Mouse (Mus musculus) lung, embryonic 14.5 days (tissue): ENCODE data around the gene Itga9. TPM values are rescaled to one million over a fixed set of nuclear protein-coding genes. Genes with fewer than 3 reads are reported as not detected.

Experiments
- ATAC-seq: fragments of 200-750 bp; cut with Nextera tagmentation; 2 replicates; pipeline ENCODE4 v1.8.0; 2017; ENCODE audit warnings: mild to moderate bottlenecking, moderate TSS enrichment, moderate library complexity; ENCODE audit not compliant: insufficient read depth
- DNase-seq: peaks from one replicate; pipeline ENCODE4 v3.0.0-alpha.2; 2015
- H3K27ac ChIP-seq: fragments of 300-500 bp; sonication (generic); 2 replicates; pipeline ENCODE4 v1.5.1; 2014; ENCODE audit warnings: low read depth, mild to moderate bottlenecking, moderate library complexity
- H3K27me3 ChIP-seq: fragments of 300-500 bp; sonication (generic); 2 replicates; pipeline ENCODE4 v1.6.1; 2014; ENCODE audit warnings: low read length, control low read depth; ENCODE audit not compliant: insufficient read depth
- H3K36me3 ChIP-seq: fragments of 300-500 bp; sonication (generic); 2 replicates; pipeline ENCODE4 v1.6.1; 2014; ENCODE audit warnings: control low read depth; ENCODE audit not compliant: insufficient read depth
- H3K4me1 ChIP-seq: fragments of 300-500 bp; sonication (generic); 2 replicates; pipeline ENCODE4 v1.6.1; 2014; ENCODE audit warnings: antibody characterized with exemption, control low read depth; ENCODE audit not compliant: insufficient read depth
- H3K4me2 ChIP-seq: fragments of 300-500 bp; sonication (generic); 2 replicates; pipeline ENCODE4 v1.6.1; 2014; ENCODE audit warnings: mild to moderate bottlenecking
- H3K4me3 ChIP-seq: fragments of 300-500 bp; sonication (generic); 2 replicates; pipeline ENCODE4 v1.5.1; 2014; ENCODE audit warnings: low read depth, low read length
- H3K9ac ChIP-seq: fragments of 300-500 bp; sonication (generic); 2 replicates; pipeline ENCODE4 v1.6.1; 2014
- H3K9me3 ChIP-seq: fragments of 300-500 bp; sonication (generic); 2 replicates; pipeline ENCODE4 v1.6.1; 2016; ENCODE audit warnings: low read depth, low read length, control low read depth
- CTCF ChIP-seq: IDR thresholded peaks from 2 replicates; pipeline ENCODE4 v1.5.1; 2016; ENCODE audit warnings: antibody characterized with exemption, low read depth
- WGBS: fragments of 180-500 bp; shearing (Covaris S2); extraction: QIAGEN DNeasy Blood & Tissue Kit; methylation state at CpG from one replicate; pipeline ENCODE4 v1.1.7; 2014; 5-methylcytosine and 5-hydroxymethylcytosine counted together
- polyA plus RNA-seq: library from polyadenylated mRNA; unstranded; fragments of >200 nt; fragmentation: Nextera tagmentation; extraction: Ambion mirVana; gene quantifications from 2 replicates; pipeline ENCODE4 v1.2.1, GENCODE M21; 2014

The Itga9 gene
- polyA plus RNA-seq, 1 experiment from 2014 or later: 28.7 TPM

- 81% methylated on average over 7 of the region's 7 CpGs for WGBS
- H3K4me1 ChIP-seq: peaks cover 10% of the 10 kb centered on the region
- no peak overlapping the region for H3K4me2 ChIP-seq
- DNase-seq (no peak), ATAC-seq (no peak)
- H3K36me3 ChIP-seq: peaks cover 16% of the 10 kb centered on the region; the same call in 1 of the 2 replicates
- H3K9me3 ChIP-seq: no peaks in the 10 kb centered on the region
- H3K27ac ChIP-seq: 0 out of 2 replicates have a peak overlapping the region, but pooled peaks have one; percentile 50
- TF ChIP-seq CTCF: no peak
- H3K4me3 ChIP-seq: no peak overlapping the region
- no peaks in the 10 kb centered on the region for H3K27me3 ChIP-seq
- no peak overlapping the region for H3K9ac ChIP-seq
Measured at GRCm38 (mm10) chr9:118877365-118878008, 271.0 kb downstream of the Itga9 start.

GRCm38 (mm10) chr9:118878596-118878995, 272.1 kb downstream of the Itga9 start:
- Histone ChIP-seq H3K36me3 (peaks cover 11% of the 10 kb centered on the region; the same call in 1 of the 2 replicates), H3K4me2 (no peak overlapping the region), H3K4me3 (no peak overlapping the region), H3K9me3 (no peaks in the 10 kb centered on the region), H3K9ac (no peak overlapping the region), H3K4me1 (peaks cover 10% of the 10 kb centered on the region), H3K27me3 (no peaks in the 10 kb centered on the region), H3K27ac (no peak overlapping the region)
- TF ChIP-seq CTCF: no peak
- DNase-seq: no peak
- no peak for ATAC-seq
- WGBS: 85% methylated on average over 11 of the region's 11 CpGs

DNA sequence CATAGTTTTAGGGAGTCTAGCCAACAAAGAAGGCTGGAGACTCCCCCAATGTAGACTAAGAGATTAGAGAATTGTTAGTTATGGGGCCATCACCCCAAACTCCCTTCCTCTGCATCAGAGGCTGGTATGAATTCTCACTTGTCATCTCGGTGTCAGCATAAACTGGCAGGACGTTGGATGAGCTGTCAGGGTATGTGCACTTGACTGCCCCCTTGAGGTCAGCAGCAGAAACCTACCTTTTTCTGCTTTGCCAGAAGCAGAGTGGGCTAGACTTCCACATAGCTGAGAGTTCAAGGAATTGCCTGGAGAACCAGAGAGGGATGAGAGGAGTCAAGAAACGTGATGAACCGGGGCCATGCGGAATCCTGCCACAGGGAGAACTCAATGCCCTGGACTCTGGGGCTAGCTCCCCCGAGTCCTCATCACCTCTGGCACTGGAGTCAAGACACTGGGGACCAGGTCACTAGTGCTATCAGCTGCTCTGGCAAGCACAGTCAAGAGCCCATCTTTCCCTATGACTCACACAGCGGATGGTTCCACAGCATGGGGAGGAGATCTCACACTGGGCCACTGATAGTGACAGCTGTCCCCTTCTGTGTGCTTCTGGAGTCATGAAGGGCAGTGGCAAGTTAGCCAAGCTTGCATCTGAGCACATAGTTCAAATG, 274.9 kb downstream of the Itga9 start:
- DNase-seq (peak; percentile 54), ATAC-seq (no peak)
- H3K27ac ChIP-seq: no peak overlapping the region
- H3K4me1 ChIP-seq: no peaks in the 10 kb centered on the region
- H3K9ac ChIP-seq: no peak overlapping the region
- H3K27me3 ChIP-seq: no peaks in the 10 kb centered on the region
- H3K4me3 ChIP-seq: no peak overlapping the region
- H3K4me2 ChIP-seq: no peak overlapping the region
- 75% methylated on average over 7 of the region's 7 CpGs for WGBS
- no peaks in the 10 kb centered on the region for H3K9me3 ChIP-seq
- TF ChIP-seq CTCF: peak; percentile 65
- H3K36me3 ChIP-seq: peaks cover 9% of the 10 kb centered on the region; the same call in 1 of the 2 replicates

GRCm38 (mm10) chr9:118881946-118882284, 275.4 kb downstream of the Itga9 start:
- H3K4me2 ChIP-seq: no peak overlapping the region
- no peak overlapping the region for H3K27ac ChIP-seq
- no peaks in the 10 kb centered on the region for H3K27me3 ChIP-seq
- no peak for TF ChIP-seq CTCF
- WGBS: 78% methylated on average over 6 of the region's 6 CpGs
- H3K4me1 ChIP-seq: no peaks in the 10 kb centered on the region
- DNase-seq (no peak), ATAC-seq (no peak)
- no peaks in the 10 kb centered on the region for H3K9me3 ChIP-seq
- H3K36me3 ChIP-seq: peaks cover 8% of the 10 kb centered on the region; the same call in 1 of the 2 replicates
- H3K9ac ChIP-seq: no peak overlapping the region
- H3K4me3 ChIP-seq: no peak overlapping the region

GRCm38 (mm10) chr9:118883150-118883549, 276.7 kb downstream of the Itga9 start:
- no peak overlapping the region for H3K4me2 ChIP-seq

DNA sequence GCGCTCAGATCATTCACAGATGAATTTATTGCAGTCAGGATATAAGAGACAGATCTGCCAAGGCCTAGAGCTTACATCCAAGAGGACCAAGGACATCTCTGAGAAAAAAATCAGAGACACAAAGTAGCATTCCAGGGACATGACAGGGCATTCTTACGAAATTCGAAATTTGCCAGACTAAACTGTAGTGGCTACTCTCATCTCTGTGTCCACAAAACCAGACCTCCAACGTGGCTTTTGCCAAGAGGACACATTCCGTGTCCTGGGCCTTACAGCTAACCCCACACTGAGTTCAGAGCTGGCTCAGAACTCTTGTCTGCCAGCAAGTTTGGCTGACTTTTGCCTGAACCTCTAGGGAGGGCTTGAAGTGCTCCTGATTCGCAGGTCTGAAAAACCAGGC, 279.3 kb downstream of the Itga9 start:
- H3K4me2 ChIP-seq: no peak overlapping the region
- H3K27me3 ChIP-seq: no peaks in the 10 kb centered on the region
- TF ChIP-seq CTCF: no peak
- peak; percentile 52 for DNase-seq
- H3K9me3 ChIP-seq: no peaks in the 10 kb centered on the region
- no peak overlapping the region for H3K27ac ChIP-seq
- H3K9ac ChIP-seq: no peak overlapping the region
- no peak overlapping the region for H3K4me3 ChIP-seq
- H3K36me3 ChIP-seq: 0 out of 2 replicates have a peak, but pooled peaks cover 5% of the 10 kb centered on the region
- H3K4me1 ChIP-seq: peaks cover 8% of the 10 kb centered on the region; the same call in 1 of the 2 replicates
- WGBS: 60% methylated on average over 6 of the region's 6 CpGs
- ATAC-seq: no peak

More at GRCm38 (mm10) chr9:118883150-118883549, 276.7 kb downstream of the Itga9 start:
- no peaks in the 10 kb centered on the region for H3K27me3 ChIP-seq
- no peak overlapping the region for H3K27ac ChIP-seq
- no peaks in the 10 kb centered on the region for H3K9me3 ChIP-seq
- 90% methylated on average over 7 of the region's 7 CpGs for WGBS
- DNase-seq (no peak), ATAC-seq (no peak)
- peaks cover 11% of the 10 kb centered on the region; the same call in 1 of the 2 replicates for H3K36me3 ChIP-seq
- H3K4me3 ChIP-seq: no peak overlapping the region
- no peak for TF ChIP-seq CTCF
- no peaks in the 10 kb centered on the region for H3K4me1 ChIP-seq
- no peak overlapping the region for H3K9ac ChIP-seq

- no peak for TF ChIP-seq CTCF
- H3K27me3 ChIP-seq: no peaks in the 10 kb centered on the region
- no peak overlapping the region for H3K4me2 ChIP-seq
- H3K36me3 ChIP-seq: 0 out of 2 replicates have a peak, but pooled peaks cover 5% of the 10 kb centered on the region
- no peak overlapping the region for H3K27ac ChIP-seq
- peaks cover 10% of the 10 kb centered on the region for H3K4me1 ChIP-seq
- 84% methylated on average over 7 of the region's 7 CpGs for WGBS
- no peak overlapping the region for H3K4me3 ChIP-seq
- no peaks in the 10 kb centered on the region for H3K9me3 ChIP-seq
- H3K9ac ChIP-seq: no peak overlapping the region
- ATAC-seq (no peak), DNase-seq (no peak)
Measured at GRCm38 (mm10) chr9:118887201-118887600, 280.7 kb downstream of the Itga9 start.
